Mouse (Mus musculus): ENCODE measurements around the gene Lrfn3.

- no peak for TF ChIP-seq POLR2A (IDR thresholded peaks at IDR 0.05; ENCODE audit: low read depth, low read length)
- no peak for TF ChIP-seq KAT2A (IDR thresholded peaks at IDR 0.05; ENCODE audit: insufficient replicate concordance, low read length)
- no peak for TF ChIP-seq CTCF (conservative IDR thresholded peaks at IDR 0.05 in 1 of 2, IDR thresholded peaks at IDR 0.05 in 1 of 2; ENCODE audit: low read depth in 2 of 2, low read length in 2 of 2)
- TF ChIP-seq ELF1 (IDR thresholded peaks at IDR 0.05; ENCODE audit: low read depth, low read length) = no peak
- no peak for TF ChIP-seq POLR2AphosphoS2 (IDR thresholded peaks at IDR 0.05; ENCODE audit: low read depth, low read length)
- TF ChIP-seq USF2 (conservative IDR thresholded peaks at IDR 0.05; ENCODE audit: low read depth, low read length) = no peak
- TF ChIP-seq UBTF (IDR thresholded peaks at IDR 0.05; ENCODE audit: low read depth, low read length) = no peak
- no peak for TF ChIP-seq MAFK (IDR thresholded peaks at IDR 0.05; ENCODE audit: insufficient replicate concordance, low read length)
- no peak for TF ChIP-seq GABPA (IDR thresholded peaks at IDR 0.05; ENCODE audit: insufficient replicate concordance, low read depth, low read length)
- TF ChIP-seq MYC (IDR thresholded peaks at IDR 0.05; ENCODE audit: low read depth, low read length) = no peak
- TF ChIP-seq SMC3 (IDR thresholded peaks at IDR 0.05; ENCODE audit: low read depth, low read length) = no peak
- no peak for TF ChIP-seq NELFE (IDR thresholded peaks at IDR 0.05; ENCODE audit: low read depth, low read length)
- TF ChIP-seq EP300 (IDR thresholded peaks at IDR 0.05; ENCODE audit: low read length) = no peak
- no peak for TF ChIP-seq MEF2A (IDR thresholded peaks at IDR 0.05; ENCODE audit: borderline replicate concordance, low read depth, low read length)
Observed at GRCm38 (mm10) chr7:30318142-30318541, 44.4 kb downstream of the Lrfn3 start.

Data from CH12.LX (cell line).